Mouse (Mus musculus) liver, postnatal 0 days (tissue): ENCODE measurements around the gene Itga1.

Experiments used
- CTCF ChIP-seq: sonication (generic); IDR thresholded peaks from 2 replicates; pipeline ENCODE4 v1.5.1; 2016; ENCODE audit warnings: antibody characterized with exemption, low read depth
- EP300 ChIP-seq: IDR thresholded peaks from 2 replicates; pipeline ENCODE4 v1.6.1; 2016; ENCODE audit warnings: antibody characterized with exemption, low read depth, mild to moderate bottlenecking

- TF ChIP-seq CTCF (no peak), EP300 (no peak)
These were observed 109.3 kb downstream of the Itga1 start for GRCm38 (mm10) chr13:114992260-114993014.
